Mouse (Mus musculus) layer of hippocampus, adult 18-20 months (tissue): ENCODE data around the gene Angptl6. TPM values are rescaled to one million over a fixed set of nuclear protein-coding genes. Genes with fewer than 3 reads are reported as not detected.

Experiments used
- DNase-seq, 2 experiments: peaks; one replicate each; pipeline ENCODE4 v3.0.0; 2022; ENCODE audit warnings: low spot score in 2 of 2
- total RNA-seq, 2 experiments: library from RNA; stranded (reverse); gene quantifications; 2 replicates each; pipeline ENCODE4 v1.2.3; 2021

Gene Angptl6
- total RNA-seq, 2 experiments from 2014 or later = 9.9 to 10.6 TPM

GRCm38 (mm10) chr9:20887191-20887590 is 7.7 kb upstream of the Angptl6 start:
- DNase-seq = no peak

- no peak for DNase-seq
Measured at GRCm38 (mm10) chr9:20886563-20886962, 7.0 kb upstream of the Angptl6 start.

GRCm38 (mm10) chr9:20878710-20879065 is 839 bp downstream of the Angptl6 start:
- no peak for DNase-seq

- peak; percentile 99 to 100 for DNase-seq
Measured at GRCm38 (mm10) chr9:20878041-20878709, 1.4 kb downstream of the Angptl6 start.

GRCm38 (mm10) chr9:20877118-20878040 is 2.1 kb downstream of the Angptl6 start:
- DNase-seq = no peak

GRCm38 (mm10) chr9:20876318-20877117 is 3.0 kb downstream of the Angptl6 start:
- DNase-seq = no peak

- DNase-seq = no peak
Measured at GRCm38 (mm10) chr9:20875021-20875790, 4.3 kb downstream of the Angptl6 start.

- DNase-seq = no peak
Measured at GRCm38 (mm10) chr9:20873521-20873920, 6.0 kb downstream of the Angptl6 start.

GRCm38 (mm10) chr9:20872991-20873390 is 6.5 kb downstream of the Angptl6 start:
- DNase-seq = no peak

- DNase-seq = no peak
Measured at GRCm38 (mm10) chr9:20870211-20871173, 9.0 kb downstream of the Angptl6 start.

- DNase-seq = no peak
Measured at GRCm38 (mm10) chr9:20869246-20869645, 10.3 kb downstream of the Angptl6 start.

GRCm38 (mm10) chr9:20868448-20869001 is 11.0 kb downstream of the Angptl6 start, which contains the start of gene A230050P20Rik:
A230050P20Rik (plus strand) TSS chr9:20868642.
- DNase-seq = peak; percentile 80 to 83

GRCm38 (mm10) chr9:20866879-20867278 is 12.6 kb downstream of the Angptl6 start:
- DNase-seq = no peak

- no peak for DNase-seq
Measured at GRCm38 (mm10) chr9:20862225-20862624, 17.3 kb downstream of the Angptl6 start.

- no peak for DNase-seq
Measured at GRCm38 (mm10) chr9:20861821-20862220, 17.7 kb downstream of the Angptl6 start.

- DNase-seq = no peak
Measured at GRCm38 (mm10) chr9:20859926-20860325, 19.6 kb downstream of the Angptl6 start.

- DNase-seq = no peak
Measured at GRCm38 (mm10) chr9:20857131-20857530, 22.4 kb downstream of the Angptl6 start.

GRCm38 (mm10) chr9:20850179-20850578 is 29.3 kb downstream of the Angptl6 start:
- DNase-seq = no peak

GRCm38 (mm10) chr9:20842670-20843069 is 36.9 kb downstream of the Angptl6 start:
- peak in 1 of 2 experiments; percentile 49 for DNase-seq
